Mouse (Mus musculus) brain, embryonic 14.5 days (tissue): ENCODE results near the gene Ackr1. TPM values are rescaled to one million over a fixed set of nuclear protein-coding genes. Genes with fewer than 3 reads are reported as not detected.
"Not testable (repeated sequence)": the region's sequence is repeated elsewhere in the genome, so short reads cannot be mapped to it uniquely, and the experiment has no call there.

ENCODE experiments used
- DNase-seq: peaks from one replicate; pipeline ENCODE4 v3.0.0-alpha.2; 2011; ENCODE audit warnings: low read depth
- CTCF ChIP-seq: fragments of 200-500 bp; IDR thresholded peaks from 2 replicates; pipeline ENCODE4 v1.5.1; 2012; ENCODE audit warnings: inconsistent platforms, mild to moderate bottlenecking, moderate library complexity, borderline replicate concordance; ENCODE audit not compliant: insufficient read depth, insufficient read length; ENCODE audit errors: extremely low read depth
- POLR2A ChIP-seq: fragments of 200-500 bp; IDR thresholded peaks from 2 replicates; pipeline ENCODE4 v1.6.1; 2012; ENCODE audit warnings: mild to moderate bottlenecking, inconsistent platforms, borderline replicate concordance; ENCODE audit not compliant: poor library complexity, insufficient read depth, insufficient read length, severe bottlenecking; ENCODE audit errors: extremely low read depth
- polyA plus RNA-seq: library from polyadenylated mRNA; depleted of rRNA; stranded (reverse); fragments of >200 nt; gene quantifications from 2 replicates; pipeline ENCODE4 v1.2.3, GENCODE M21; 2012; rRNA removed

Gene Ackr1
- polyA plus RNA-seq, 1 experiment = 106 TPM

DNA sequence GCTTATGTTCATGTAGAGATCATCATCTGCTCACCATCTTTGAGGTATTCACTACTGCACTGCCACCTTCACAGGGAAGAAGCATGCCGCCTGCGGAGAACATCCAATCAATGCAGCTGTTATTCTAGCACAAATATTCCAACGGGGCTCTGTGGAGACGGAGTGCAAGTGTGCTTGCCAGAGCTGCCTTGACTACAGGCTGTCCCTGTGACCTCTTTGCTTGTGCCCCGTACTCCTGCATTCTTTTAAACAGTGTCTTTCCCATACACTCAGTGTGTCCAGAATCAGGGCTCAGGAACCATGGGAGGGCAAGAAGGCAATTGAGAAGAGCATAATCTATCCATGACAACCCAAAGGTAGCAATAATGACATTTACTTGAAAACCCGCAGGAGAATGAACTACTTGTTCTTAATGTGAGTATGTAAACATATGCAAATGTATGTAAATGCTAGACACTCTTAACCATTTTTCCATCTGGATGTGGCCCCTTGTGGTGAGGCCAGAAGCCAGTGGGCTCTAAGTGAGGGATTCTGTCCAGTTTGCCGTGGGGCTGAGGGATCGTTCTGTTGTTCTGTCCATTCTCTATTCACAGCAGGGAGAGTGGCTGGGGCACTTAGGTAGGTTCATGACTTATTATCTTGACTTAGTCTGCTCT lies 11.8 kb downstream of the Ackr1 start:
- TF ChIP-seq CTCF = no peak
- DNase-seq = no peak

DNA sequence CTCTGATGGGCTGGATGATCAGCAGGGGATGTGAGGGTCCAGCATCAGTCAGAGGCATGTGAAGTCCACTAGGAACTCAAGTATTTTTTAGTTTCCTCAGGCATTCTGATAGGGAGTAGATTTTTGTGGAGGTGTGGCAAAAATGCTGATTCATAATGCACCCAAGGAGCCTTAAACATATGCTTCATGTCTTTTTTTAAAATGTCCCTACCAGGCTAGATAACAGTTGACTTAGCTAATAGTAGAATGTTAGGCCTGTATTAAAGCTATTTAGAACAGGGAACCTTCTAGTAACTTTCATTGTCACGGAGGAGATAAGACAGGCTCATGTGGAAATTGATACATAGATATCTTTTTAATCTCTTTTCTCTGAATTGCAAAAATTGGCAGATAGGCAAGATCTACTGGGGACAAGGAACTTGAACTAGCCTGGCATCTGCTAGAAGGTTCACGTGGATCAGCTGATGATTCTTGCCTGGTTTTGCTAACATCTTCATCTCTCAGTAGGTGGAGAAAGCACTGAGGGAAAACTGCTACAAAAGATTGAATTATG lies 15.5 kb downstream of the Ackr1 start:
- DNase-seq = no peak

DNA sequence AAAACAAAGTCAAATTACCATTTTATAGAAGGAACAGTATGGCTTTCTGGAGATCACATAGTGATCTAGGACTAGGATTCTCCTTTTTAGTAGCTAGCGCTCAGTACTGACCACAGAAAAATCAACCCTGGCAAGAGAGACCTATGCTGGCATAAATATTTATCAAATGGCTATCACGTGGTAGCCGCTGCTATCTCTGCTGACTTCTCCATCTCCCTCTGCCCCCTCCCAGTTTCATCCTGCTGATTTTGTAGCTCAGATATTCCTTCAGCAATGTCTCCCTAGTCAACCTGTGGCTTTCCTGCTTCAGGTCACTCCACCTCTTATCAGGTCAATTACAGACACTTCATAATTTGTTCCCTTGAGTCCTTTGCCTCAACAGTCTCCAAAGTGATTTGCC lies 17.8 kb downstream of the Ackr1 start:
- no peak for DNase-seq
- TF ChIP-seq POLR2A (no peak), CTCF (no peak)

More for the DNA sequence above, 15.5 kb downstream of the Ackr1 start:
- no peak for TF ChIP-seq POLR2A
- TF ChIP-seq CTCF = no peak

DNA sequence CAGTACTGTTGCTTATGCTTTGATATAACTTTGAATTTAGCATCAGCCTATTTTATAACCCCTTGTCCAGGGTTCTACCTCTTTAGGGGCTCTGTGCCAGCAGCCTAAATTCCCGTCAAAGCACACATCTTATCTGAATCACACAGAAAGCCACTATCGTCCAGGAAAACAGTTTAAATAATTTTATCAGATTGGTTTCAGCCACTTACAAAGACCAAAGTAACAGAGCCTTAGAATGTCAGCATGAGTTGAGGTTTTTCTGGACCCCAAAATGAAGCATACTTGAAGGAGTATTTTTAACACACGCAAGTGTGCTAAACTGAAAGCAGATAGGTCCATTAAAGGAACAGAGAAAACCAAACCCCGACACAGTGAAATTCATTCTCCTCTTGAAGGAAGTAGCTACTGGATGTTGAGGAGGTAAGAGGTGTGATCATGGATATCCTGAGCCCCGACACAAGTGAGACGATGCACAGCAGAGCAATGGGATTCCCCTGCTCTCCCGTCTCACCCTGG lies 20.0 kb downstream of the Ackr1 start:
- not testable (repeated sequence) for DNase-seq

DNA sequence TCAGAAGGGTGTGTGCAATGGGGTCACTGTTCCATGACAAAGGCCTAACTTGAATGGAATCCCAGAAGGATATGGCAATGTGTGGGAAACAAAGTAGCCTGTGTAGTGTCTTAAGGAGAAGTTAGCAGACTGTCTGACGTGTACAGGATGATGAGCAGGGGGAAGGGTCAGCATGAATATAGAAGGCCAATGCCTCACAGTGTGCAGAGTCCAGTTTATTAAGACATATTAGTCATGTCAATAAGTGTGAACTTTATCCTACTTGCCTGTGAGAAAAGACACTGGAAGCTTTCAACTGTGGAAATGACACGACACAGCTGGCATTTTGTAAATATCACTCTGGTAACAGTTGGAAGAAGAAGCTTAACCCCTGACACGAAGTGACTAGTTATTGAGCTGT lies 30.8 kb downstream of the Ackr1 start:
- not testable (repeated sequence) for DNase-seq

Other genes with a start within 250 kb of the Ackr1 start
- gene Olfr1408, start 196.4 kb downstream of the Ackr1 start, polyA plus RNA-seq = not detected in 2 replicates
- gene Olfr1406, start 143.1 kb downstream of the Ackr1 start, polyA plus RNA-seq = not detected in 2 replicates
- gene Olfr218, start 135.9 kb downstream of the Ackr1 start, polyA plus RNA-seq = not detected in 2 replicates
- not detected in 2 replicates for gene Olfr1404, start 121.4 kb downstream of the Ackr1 start, polyA plus RNA-seq
- gene Fcer1a, start 106.5 kb downstream of the Ackr1 start, polyA plus RNA-seq = not detected in 2 replicates
- gene Olfr418, start 67.7 kb downstream of the Ackr1 start, polyA plus RNA-seq = not detected in 2 replicates
- not detected in 2 replicates for gene Mptx2, start 56.0 kb downstream of the Ackr1 start, polyA plus RNA-seq
- gene Aim2, start 17.1 kb upstream of the Ackr1 start, polyA plus RNA-seq = 3.2 and 5.3 TPM in 2 replicates
- gene Cadm3, start 33.9 kb upstream of the Ackr1 start, polyA plus RNA-seq = 282 and 393 TPM in 2 replicates
- 0.05 TPM in 1 of 2 replicates, not detected in the other for gene Ifi206, start 157.3 kb upstream of the Ackr1 start, polyA plus RNA-seq
- not detected in 2 replicates for gene Ifi214, start 202.2 kb upstream of the Ackr1 start, polyA plus RNA-seq